Mouse (Mus musculus) heart, adult 8-10 months (tissue): ENCODE measurements around the gene Fkbp5. TPM values are rescaled to one million over a fixed set of nuclear protein-coding genes. Genes with fewer than 3 reads are reported as not detected.
A peak's percentile ranks its signal among the peaks of the same experiment; 100 is the strongest.
"Not testable (repeated sequence)": the region's sequence is repeated elsewhere in the genome, so short reads cannot be mapped to it uniquely, and the experiment has no call there.

Experiments
- DNase-seq: peaks from one replicate; pipeline ENCODE4 v3.0.0; 2022; ENCODE audit warnings: low spot score
- total RNA-seq, 4 experiments: library from RNA; stranded (reverse); gene quantifications; 2 replicates each; pipeline ENCODE4 v1.2.4; 2022

Fkbp5 gene
- total RNA-seq, result 10 to 100 TPM; 31.0 to 46.7 (median 38.3) TPM

GRCm38 (mm10) chr17:28517441-28517955, at the start of gene Fkbp5:
Fkbp5 (minus strand) TSS chr17:28517527.
- peak; percentile 92 for DNase-seq

DNA sequence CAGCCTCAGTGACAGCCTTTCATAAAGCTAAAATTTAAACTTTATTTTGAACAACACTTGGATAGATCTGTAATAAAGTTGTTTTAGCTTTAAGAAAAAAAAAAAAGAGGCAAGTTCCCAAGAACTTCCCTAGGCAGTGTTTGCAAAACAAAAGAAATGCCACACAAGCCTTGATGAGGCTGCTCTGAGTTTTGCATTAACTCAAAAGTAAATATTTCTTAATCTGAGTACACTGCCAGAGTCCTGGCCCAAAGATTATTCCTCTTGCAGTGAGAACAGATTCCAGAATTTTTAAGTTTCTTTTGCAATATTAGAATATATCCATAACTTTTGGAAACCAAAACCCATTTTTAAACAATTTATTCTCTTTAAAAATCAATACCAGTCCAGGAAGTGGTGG, 47.9 kb upstream of the Fkbp5 start:
- no peak for DNase-seq

DNA sequence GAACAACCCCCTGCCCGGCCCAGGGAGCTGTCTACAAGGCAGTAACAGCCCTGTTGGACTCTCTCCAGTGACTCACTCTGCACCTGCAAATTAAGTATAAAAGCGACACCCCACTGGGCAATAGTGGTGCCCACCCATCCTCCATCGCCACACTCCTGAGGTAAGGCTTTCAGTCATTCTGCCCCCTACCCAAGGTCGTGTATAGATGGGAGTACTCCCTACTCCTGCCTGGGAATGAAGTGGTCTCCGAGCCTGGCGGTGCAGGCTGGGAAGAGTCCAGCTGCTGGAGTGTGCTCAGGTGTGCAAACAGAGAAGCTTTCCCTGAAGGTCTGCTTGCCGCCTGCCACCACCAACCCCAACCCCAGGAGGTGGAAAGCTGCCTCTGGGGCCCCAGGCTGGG, 44.3 kb upstream of the Fkbp5 start:
- DNase-seq, result no peak

- DNase-seq, result no peak
These were observed 43.3 kb upstream of the Fkbp5 start, which contains the start of gene Clps for GRCm38 (mm10) chr17:28560598-28560997. Clps (minus strand) TSS chr17:28560766.

- no peak for DNase-seq
These were observed 40.4 kb upstream of the Fkbp5 start for GRCm38 (mm10) chr17:28557772-28558171.

GRCm38 (mm10) chr17:28556635-28557396, 39.5 kb upstream of the Fkbp5 start:
- DNase-seq, result no peak

DNA sequence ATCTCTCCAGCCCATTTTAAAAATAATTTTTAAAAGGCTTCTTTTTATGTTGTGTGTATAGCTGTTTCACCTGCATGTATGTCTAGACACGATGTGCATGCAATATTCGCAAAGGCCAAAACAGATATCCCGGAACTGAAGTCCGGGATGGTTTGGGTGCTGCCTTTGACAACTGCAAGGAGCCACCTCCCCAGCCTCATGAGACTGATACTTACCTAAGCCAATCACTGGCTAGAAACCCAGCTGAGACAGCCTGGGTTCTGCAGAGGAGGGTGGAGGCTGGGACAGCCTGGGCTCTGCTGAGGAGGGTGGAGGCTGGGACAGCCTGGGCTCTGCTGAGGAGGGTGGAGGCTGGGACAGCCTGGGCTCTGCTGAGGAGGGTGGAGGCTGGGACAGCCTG, 36.7 kb upstream of the Fkbp5 start:
- not testable (repeated sequence) for DNase-seq

GRCm38 (mm10) chr17:28553040-28553793, 35.9 kb upstream of the Fkbp5 start:
- peak; percentile 57 for DNase-seq

DNA sequence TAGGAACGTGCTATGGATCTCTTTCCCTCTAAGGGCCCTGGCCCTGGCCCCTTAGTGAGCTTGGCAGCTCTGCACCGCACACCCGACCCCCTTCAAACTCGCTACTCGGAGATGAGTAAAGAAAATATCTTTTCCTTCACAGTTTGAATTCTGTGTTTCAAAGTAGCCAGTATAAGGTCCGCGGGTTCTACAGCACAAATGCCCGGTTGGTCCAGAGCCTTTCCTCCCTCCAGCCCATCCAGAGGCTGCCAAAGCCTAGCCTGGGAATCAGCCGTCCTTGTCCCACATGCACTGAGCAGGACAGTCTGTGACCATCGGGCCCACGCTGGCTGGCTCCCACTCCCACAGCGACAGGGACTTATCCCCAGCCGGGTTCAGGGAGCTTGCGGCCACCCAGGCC, 31.8 kb upstream of the Fkbp5 start, which contains the start of gene Clpsl2:
TSS of gene Clpsl2 (plus strand) at position 301 of the 400 bp plus-strand sequence.
- no peak for DNase-seq

DNA sequence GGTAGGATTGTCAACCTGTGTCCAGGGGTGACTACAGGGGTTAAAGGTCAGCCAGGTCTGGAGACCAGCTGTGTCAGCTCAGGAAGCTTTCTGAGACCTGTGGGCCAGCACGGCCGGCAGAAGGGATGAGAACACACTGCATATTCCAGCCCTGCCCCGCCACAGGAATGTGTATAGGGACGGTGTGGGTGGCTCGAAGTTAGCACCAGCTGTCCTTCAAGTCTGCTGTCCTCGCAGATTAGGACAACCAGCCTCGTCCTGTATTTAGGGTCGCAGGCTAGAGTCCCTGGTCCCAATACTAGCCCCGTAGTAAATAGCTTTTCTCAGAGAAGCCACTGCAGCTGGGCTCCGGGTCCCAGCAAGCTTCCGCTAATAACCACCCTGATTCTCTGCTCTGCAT, 31.2 kb upstream of the Fkbp5 start:
- no peak for DNase-seq

GRCm38 (mm10) chr17:28546925-28547324, 29.6 kb upstream of the Fkbp5 start:
- DNase-seq, result no peak

GRCm38 (mm10) chr17:28537881-28538280, 20.6 kb upstream of the Fkbp5 start:
- DNase-seq, result no peak

- no peak for DNase-seq
These were observed 16.0 kb upstream of the Fkbp5 start for GRCm38 (mm10) chr17:28533327-28533726.

GRCm38 (mm10) chr17:28532557-28532956, 15.2 kb upstream of the Fkbp5 start:
- DNase-seq, result no peak

- no peak for DNase-seq
These were observed 14.6 kb upstream of the Fkbp5 start for GRCm38 (mm10) chr17:28531946-28532345.

GRCm38 (mm10) chr17:28530506-28530905, 13.2 kb upstream of the Fkbp5 start, which contains the start of gene Armc12:
Armc12 (plus strand) TSS chr17:28530806.
- DNase-seq, result no peak

DNA sequence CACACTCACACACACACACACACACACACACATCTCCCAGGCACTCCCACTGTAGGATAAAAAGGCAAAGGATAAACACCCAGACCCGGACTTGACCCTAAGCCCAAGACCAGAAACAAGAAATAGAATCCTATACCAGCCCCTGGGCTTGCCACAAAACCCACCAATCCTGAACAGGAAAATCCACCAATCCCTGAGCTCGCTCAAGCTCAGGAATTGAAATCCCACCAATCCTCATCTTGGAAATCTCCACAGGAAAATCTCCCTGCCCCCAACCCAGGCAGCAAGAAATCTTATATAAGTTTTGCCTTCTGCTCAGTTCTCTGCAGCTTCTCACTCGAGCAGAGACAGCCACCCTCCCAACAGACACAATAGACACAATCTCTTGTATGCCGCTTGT, 11.8 kb upstream of the Fkbp5 start:
- no peak for DNase-seq

- DNase-seq, result peak; percentile 89
These were observed 10.7 kb upstream of the Fkbp5 start for GRCm38 (mm10) chr17:28528043-28528351.

- no peak for DNase-seq
These were observed 10.1 kb upstream of the Fkbp5 start for GRCm38 (mm10) chr17:28527184-28528042.

- no peak for DNase-seq
These were observed 7.6 kb upstream of the Fkbp5 start for GRCm38 (mm10) chr17:28524831-28525430.

- no peak for DNase-seq
These were observed 6.8 kb upstream of the Fkbp5 start for GRCm38 (mm10) chr17:28524009-28524695.
